Mouse (Mus musculus) cerebellum, postnatal 36 days (tissue): ENCODE data around the gene Slc6a12.

Experiments used
- DNase-seq, 2 experiments: peaks; one replicate each; pipeline ENCODE4 v3.0.0; 2021 to 2022; ENCODE audit warnings: mixed read lengths in 2 of 2

Slc6a12 gene

DNA sequence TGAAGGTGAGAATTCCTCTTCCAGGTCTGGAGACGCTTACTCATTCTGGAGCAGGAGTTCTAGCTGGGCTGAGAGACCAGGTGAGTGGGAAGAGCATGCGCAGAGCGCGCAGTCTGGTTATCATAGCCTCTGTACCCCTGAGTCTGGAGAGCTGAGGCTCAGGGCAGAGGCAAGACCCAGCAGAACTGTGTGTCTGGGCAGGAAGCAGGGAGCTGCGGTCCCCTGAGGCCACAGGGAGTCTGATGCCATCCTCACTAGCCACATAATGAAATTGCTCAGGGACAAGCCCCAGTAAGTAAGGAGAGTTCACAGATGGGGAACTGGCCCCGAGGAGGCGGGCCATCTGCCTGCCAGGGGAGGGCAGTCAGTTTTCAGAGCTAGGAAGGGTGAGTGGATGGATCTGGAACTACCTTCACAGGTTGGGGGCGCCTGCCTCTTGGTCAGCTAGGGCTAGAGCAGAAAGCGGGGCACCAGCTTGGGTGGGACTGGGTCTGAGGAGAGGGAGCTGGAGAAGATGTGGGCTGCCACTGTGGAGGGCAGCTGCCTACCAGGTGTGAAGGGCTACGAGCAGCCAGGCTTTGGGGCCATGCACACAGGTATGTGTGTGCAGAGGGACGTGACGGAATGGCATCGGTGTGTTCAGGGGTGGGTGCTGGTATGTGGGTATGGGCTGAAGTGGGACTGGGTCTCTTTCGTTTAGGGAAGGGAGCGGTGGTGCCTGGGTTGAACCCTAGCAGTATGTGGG lies at the start of gene Slc6a12:
TSS of gene Slc6a12 (plus strand) at position 51 of the 745 bp plus-strand sequence.
- no peak for DNase-seq

DNA sequence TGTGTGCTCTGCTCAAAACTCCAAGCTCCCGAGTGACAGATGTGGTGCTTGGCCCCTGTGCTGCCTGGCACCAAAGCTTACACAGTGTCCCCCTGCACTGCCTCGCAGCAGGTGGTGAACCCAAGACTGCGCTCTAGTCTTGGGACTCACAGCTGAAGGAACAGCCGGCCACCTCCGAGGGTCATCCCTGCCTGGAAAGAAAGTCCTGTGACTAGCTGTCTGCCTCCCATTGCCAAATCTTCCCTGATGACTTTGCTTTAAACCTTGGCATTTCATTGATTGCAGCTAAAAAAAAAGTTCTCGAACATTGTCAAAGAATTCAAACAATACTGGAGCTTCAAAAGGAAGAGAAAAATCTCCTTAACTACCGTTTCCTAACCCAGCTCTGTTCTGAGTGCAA lies 43.6 kb upstream of the Slc6a12 start:
- no peak for DNase-seq

DNA sequence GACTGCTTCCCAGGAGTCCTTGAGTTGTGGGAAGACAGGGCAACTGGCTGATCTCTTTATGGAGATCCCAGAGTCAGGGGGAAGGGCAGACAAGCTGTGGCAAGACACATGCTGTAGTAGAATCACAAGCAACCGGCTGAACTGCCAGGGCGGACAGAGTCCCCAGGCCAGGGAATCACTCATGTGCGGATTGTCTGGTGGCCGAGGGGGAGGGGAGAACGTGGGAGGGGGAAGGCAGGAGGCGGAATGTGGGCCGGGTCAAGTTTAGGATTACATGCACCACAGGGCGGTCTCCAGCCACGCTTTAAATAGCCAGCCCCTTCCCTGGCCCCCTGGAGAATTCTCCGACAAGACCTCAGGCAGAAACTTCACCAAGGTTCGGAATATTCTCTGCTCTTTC lies 42.9 kb upstream of the Slc6a12 start, which contains the start of gene Slc6a13:
TSS of gene Slc6a13 (plus strand) at position 274 of the 400 bp plus-strand sequence.
- DNase-seq = no peak

DNA sequence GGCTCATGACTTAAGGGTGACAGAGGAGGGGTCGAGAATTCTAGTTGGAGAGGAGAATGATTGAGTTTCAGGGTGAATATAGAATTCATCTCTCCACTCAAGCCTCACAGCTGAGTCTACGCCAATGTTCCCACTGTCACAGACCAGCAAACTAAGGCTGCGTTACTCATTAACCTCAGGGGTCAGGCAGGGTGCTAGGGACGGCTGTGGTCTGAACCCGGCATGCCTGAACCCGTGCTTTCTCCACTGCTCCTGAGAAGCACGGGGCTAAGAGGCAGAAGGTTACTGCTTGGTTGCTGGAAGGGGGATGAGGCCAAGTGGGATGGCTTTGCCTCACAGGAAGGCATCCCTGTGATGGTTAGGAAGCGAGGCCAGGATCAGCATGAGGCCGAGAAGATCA lies 42.4 kb upstream of the Slc6a12 start:
- DNase-seq = no peak

DNA sequence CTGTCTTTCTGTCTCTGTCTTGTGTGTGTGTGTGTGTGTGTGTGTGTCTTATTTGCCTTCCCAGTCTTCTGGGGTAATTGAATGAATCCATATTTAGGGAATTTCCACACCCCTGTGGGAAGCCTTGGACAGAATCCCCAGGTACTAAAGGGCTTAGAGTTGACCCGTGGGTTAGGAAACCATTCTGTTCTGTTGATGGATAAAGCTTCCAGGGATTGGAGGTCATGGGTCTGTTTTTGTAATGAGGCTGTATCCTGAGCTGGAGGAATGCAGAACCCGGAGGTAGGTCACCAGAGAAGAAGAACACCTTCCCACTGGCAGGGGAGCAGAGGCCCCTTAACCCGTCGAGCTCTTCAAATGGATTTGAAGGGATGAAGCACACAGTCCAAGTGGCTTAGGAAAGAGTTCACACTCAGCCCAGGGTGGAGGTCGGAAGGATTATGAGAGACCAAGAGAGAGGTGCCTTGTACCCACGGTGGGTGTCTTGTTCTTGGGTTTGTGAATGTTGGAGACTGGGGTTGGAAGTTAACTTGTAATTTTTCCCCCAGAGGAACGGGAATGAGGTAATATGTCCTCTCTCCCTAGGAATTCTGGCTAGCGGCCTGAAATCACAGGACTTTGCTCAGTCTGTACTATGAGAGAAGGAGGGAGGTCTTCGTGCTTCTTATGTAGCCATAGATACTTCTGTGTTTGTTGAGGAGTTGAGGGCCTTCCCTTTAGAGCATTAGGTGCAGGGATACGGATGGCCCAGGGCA lies 39.2 kb upstream of the Slc6a12 start:
- no peak for DNase-seq

DNA sequence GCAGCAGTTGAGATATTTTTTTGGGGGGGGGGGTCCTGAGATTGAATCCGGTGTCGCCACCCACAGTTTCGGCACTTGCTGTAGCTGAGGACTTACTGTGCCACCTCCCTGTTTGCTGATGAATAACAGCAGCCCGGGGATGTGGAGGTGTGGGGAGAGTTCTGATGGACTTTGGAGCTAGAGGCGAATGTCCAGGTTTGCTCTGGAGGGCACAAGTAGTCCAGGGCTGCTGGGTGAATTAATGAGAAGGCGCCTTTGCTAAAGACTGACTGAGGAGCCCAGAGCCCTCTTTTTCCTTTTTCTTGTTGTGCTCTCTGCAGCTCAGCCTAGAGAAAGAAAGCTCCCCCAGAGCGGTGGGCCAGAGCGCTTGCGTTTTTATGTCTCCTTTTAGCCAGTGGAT lies 38.2 kb upstream of the Slc6a12 start:
- no peak for DNase-seq

DNA sequence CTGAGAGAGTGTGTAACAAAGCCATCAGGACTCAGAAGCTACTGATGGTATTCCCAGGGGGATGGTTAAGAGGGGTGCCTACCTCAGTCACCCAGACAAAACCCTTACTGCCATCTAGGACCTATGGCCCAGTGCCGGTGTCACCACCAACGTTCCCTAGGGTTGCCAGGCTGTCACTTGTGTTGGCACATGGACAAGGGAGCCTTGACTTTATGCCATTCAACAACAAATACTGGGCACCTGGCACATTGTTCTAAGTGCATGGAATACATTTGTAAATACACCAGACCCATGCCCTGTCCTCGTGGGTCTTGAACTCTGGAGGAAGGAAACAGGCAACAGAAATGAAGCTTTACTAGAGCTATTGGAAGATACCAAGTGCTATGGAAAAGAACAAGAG lies 37.3 kb upstream of the Slc6a12 start:
- DNase-seq = no peak

DNA sequence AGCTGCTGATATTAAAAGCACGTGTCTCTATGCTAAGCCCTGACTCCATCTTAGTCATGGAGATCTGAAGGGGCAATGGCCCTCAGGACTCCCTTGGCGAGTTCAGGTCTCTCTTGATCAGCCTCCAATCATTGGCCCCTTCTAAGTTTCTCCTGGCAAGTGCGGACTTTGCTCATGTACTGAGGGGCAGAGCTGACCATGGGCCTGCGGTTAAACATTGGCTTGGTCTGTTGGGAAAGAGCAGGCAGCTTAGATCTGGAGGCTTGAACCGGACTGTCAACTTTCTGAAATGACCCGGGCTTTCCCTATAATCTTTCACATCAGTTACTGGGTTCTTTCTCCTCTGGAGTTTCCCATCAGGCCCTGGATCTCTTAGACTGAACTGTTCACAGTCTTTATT lies 31.9 kb upstream of the Slc6a12 start:
- no peak for DNase-seq

DNA sequence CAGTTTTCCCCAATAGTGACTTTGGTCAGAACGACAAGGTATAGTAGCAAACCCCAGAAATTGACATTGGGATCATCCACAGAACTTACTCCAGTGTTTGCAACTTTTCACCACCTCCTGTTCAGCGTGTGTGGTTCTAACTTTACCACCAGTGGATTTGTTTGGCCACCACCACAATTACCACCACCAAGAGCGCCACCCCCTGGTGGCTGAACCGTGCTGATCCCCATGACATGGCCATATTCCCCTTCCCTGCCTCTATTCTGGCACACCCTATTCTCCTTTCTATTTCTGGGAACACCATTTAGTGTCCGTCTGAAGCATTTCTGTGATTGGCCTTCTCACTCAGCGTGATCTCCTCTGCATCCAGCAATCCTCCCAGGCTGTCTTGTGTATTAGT lies 23.8 kb upstream of the Slc6a12 start:
- no peak for DNase-seq

DNA sequence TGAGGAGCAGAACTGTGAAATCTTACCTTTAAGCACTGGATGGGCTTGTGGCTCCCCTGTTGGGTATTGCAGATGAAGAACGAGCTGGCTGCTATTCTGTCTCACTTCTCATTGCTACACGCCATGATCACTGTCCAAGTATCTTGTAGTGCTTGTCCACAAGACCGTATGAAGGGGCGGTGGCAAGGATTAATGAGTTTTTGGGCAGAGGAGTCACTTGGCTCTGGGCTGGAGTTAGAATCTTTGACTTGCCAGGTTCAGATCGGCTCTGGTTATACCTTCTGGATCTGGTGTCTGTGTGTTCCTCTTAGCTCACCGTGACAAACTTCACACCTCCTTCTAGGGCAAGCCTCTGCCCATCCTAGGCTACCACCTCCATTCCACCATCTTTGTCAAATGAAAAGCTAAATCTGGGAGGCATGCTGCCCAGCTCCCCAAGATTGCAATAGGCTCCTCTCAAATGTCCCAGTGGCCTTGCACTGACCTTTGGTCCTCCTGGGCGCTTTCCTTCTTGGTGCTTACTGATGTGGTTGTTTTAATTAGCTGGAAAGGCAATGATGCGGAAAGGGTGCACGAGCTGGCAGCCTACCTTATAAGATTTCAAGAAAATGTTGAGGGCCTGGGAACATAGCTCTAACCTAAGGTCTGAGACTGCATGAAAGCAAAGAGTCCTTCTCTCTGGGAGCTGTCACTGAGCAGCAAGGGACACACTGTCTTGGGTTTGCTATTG lies 20.3 kb upstream of the Slc6a12 start:
- DNase-seq = no peak

DNA sequence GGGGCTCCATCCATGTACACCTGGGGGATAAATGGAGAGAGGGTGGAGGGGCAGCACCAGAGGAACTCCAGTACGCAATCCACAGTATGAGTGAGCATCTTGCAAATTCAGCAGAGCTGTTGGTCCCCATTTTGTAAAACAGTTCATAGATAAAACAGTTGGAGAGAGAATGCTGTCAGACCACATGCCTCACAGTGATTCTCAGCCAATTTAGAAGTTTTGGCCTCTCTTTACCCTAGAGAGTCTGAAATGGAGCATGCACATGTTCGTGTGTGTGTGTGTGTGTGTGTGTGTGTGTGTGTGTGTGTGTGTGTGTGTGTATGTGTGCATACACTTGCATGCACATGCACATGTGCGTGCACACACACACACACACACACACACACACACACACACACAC lies 17.6 kb upstream of the Slc6a12 start:
- DNase-seq = no peak

DNA sequence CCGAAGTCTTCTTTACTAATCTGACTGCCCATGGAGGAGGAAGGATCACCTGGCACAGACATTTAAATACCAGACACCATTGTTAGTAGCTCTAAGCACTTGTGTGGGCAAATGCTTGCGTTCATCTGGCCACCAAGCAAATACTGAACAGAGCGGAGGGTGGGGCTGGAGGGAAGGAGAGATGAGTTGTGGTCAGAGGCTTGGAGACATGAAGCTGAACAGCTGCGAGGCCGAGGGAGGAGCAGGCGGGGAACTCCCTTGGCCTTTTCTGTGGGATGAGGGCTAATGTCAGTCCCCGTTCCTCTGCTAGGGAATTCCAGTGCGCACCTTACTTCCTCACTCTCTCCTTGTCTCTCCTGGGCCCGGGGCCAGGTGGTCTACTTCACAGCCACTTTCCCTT lies 17.1 kb upstream of the Slc6a12 start:
- DNase-seq = no peak

DNA sequence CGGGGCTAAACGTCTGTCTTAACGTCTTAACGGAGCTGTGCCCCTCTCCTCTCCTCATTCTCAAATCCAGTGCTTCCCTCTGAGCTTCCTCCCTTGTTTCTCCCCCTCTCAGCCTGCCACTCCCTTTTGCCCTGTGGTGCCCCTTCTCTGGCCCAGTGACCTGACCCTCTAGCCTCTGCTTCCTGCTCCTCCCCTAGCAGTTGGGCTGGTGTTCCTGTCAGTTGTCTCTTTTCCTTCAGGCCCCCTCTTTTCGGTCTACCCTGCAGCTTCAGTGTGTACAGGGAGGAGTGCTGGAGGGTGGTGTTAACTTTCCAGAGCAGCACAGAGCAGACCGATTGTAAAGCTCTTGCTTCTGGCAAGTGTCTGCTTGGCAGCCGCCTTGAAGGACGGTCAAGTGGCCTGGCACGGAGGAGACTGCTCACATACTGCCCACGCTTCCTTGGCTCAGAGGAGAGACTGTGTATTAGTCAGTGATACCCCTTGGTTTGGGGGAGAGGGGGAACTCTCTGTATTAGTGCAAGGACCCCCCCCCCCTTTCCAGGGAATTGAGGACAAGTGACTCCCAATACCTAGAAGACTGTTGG lies 16.3 kb upstream of the Slc6a12 start:
- no peak for DNase-seq

DNA sequence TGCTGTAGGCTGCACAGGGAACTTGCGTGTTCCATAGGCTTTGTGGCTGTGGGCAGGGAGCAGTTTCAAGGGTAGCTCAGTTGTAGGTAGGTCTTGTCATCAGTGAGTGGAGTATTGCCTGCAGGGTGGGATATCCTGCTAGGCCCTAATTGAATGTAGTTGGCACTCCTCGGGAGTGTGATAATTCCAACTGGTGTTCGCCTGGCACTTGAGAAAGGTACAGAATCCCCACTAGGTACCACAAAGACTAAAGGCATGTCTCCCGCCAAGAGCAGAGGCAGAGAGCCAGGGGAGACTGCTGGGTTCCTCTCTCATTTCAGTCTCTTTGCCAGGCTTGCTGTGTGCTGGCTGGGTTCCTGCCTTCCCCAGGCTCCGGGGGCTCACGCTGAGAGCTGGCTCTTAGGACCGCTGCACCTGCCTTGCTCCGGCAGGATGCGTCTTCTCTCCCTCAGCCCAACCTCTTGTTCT lies 14.4 kb upstream of the Slc6a12 start:
- peak; percentile 84 to 86 for DNase-seq

DNA sequence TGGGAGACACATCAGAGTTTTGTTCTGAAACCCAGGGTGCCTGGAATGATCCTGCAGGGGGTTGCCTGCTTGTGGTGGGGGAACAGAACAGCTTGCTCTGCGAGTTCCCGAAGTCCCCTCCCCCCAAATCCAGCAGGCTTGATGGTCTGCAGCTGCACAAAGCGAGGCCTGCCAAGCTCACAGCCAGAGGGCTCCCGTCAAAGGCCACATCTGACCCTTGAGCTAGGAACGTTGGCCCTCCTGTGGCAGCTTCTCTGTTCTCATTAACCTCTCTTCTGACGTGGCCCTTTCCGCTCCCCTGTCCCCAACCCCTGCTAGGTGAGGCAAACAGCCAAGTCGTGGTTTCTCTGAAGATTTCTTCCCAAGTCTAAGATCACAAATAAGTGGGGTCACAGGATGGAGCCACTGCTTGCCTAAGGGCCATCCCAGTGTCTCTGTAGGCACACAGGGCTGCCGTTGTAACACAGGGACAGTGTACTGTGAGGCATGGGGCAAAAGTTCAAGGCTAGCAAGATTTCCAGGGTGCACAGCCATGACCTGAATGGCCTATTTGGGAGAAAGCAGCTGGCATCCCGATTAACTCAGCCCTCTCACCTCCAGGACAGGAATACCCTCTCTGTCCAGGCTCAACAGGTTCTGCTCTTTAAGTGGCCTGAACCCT lies 12.9 kb upstream of the Slc6a12 start:
- no peak for DNase-seq

DNA sequence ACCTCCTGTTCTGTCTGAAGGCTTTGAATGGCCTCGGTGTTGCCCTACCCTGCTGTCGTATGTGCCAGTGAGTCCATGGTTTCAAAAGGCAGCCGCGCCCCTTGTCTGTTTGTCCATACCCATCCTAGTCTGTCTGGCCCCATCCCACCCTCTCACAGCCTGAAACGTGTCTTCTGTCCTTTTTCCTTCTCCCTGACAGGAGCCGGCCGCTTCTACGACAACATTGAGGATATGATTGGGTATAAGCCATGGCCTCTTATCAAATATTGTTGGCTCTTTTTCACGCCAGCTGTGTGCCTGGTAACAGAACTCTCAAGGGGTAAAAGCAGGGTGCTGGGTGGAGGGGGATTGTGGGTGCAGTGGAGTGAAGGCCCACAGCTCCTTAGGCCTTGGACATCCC lies 7.0 kb upstream of the Slc6a12 start:
- DNase-seq = no peak

DNA sequence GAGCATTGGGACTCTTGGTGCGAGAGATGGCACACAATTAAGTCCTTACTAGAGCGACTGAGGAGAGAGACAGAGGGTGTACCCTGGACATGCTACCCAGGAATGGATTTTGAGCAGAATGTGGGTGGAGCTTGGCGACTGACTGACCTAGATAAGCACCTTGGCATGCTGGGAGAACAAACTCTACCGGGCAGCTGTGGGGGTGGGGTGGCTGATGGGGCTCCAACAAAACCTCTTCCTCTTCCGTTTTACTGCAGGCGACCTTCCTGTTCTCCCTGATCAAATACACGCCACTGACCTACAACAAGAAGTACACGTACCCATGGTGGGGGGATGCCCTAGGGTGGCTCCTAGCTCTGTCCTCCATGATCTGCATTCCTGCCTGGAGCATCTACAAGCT lies 6.3 kb upstream of the Slc6a12 start:
- no peak for DNase-seq

DNA sequence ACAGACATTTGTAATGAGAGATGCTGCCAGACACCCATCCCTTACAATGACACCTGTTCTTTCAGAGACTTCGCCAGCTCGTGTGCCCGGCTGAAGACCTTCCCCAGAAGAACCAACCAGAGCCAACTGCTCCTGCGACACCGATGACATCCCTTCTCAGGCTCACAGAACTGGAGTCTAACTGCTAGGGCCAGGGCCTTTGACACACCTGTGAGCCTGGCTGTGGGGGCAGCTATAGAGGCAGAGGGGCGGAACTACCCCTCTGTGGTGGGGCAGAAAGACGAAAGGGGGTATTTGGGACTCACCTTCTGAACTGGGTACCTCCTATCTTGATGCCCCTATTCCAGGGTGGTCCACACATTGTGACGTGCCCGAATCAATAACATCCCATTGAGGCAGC lies 5.6 kb upstream of the Slc6a12 start:
- DNase-seq = no peak

DNA sequence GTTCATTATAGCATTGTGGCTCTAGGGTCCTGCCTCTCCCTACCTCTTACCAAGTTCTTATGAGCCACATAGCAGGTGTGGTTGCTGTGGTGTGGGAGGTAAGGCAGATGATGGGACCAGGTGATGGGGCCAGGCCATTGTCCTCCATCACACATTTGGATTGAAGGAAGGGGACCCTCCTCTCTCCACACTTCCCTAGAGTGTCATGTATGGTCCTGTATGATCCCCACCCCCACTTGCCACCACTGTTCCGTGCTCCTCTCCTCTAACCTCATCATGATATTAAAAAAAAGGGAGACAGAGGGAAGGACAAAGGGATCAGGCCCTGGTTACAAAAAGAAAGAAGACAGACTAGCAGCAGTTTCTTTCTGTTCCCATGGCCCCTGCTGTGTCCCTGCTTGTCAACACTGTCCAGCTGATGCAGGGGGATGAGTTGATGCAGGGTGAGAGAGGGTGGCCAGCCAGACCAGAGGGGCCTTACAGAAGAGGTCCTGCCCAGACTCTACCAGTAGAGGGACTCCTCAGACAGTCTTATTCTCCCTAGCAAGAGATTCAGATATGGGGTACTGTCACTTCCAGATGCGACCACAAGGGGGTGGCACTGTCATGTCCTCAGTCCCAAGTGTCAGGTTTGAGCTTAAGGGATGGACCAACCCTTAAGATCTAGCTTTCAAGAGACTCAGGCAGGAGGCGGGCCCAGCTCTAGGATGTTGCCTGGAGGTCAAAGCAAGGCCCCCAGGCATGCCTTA lies 4.9 kb upstream of the Slc6a12 start:
- DNase-seq = peak; percentile 68 to 72

DNA sequence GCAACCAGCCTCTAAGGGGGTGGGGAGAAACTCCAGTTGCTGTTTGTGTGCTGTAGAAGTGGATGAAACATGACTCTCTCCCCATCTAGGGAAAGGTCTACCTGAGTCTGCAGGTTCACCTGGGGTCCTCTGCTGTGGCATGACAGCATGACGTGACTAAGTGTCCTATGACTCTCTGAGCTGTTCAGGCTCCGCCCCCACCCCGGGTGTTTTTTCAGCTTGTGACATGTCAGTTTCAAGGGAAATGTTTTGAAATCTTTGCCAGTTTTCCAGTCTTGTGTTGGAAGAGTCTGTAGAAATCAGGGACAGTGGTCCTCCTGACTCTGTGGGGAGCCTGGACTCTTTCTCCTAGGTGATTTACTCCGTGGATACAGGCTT lies 4.4 kb upstream of the Slc6a12 start:
- no peak for DNase-seq

DNA sequence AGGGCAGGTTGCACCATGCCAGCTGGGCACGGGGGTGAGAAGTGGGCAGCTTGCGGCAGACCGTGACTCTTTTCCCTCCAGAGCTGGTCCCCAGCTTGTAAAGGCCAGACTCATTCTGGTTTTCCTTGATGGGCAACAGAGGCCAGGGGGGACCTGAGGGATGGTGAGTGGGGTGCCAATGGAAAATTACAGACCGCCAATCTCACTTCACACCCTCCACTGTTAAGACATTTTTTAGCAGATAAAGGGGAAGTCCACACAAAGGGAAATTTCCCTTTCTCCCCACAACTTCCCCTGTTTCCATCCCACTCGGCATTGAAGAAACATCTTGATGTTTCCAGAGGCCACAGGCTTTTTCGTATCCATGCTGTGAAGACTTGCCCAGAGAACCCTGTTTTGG lies 1.2 kb upstream of the Slc6a12 start:
- no peak for DNase-seq

DNA sequence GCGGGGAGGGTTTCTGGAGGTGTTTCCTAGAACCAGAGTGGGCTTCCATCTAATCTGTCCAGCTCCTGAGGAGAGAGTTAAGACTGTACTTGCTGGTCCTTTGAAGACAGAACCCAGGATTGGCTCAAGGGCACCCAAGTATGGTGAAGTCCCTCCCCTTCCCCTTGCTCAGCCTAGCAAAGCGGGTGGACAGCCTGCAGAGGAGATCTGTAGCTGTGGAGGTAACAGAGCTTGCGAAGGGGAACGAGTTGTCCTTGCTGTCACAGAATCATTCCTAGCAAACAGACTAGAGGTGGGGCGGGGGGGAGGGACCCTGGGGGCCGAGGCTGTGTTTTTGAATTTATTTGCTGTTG lies 871 bp downstream of the Slc6a12 start:
- no peak for DNase-seq
